Mouse (Mus musculus) ES-E14 (cell line): Measurements from ENCODE around the gene Rapgef6.

Experiments used
- CHD2 ChIP-seq: IDR thresholded peaks from 2 replicates; pipeline ENCODE4 v1.6.1; 2014; ENCODE audit warnings: mild to moderate bottlenecking, low read depth, low read length, inconsistent platforms
- HCFC1 ChIP-seq: IDR thresholded peaks from 2 replicates; pipeline ENCODE4 v1.6.1; 2012; ENCODE audit warnings: low read length, inconsistent platforms, borderline replicate concordance; ENCODE audit not compliant: insufficient read depth
- MAFK ChIP-seq: IDR thresholded peaks from 2 replicates; pipeline ENCODE4 v1.6.1; 2014; ENCODE audit warnings: mild to moderate bottlenecking, low read depth, low read length, inconsistent platforms; ENCODE audit not compliant: insufficient read depth

DNA sequence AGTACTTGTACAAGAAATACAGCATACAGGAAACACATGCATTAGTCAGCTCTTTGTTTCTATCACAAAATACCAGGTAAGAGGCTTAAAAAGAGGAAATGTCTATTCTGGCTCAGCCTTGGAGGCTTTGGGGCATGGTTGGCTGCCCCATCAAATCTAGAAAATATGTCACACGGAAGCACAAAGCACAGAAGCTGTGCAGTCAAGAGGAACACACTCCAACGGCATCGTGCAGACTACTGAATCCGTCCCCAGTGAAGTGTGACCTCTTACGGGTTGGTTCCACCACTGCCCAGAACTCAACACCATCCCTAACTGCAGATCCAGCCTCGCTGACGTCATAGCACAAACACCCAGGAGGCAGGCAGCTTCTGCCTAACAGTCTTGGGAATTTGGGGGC lies 210.9 kb downstream of the Rapgef6 start:
- no peak for TF ChIP-seq HCFC1
- no peak for TF ChIP-seq CHD2
- no peak for TF ChIP-seq MAFK
